Mouse (Mus musculus) megakaryocyte progenitor cell, adult 5-6 weeks (primary cell): ENCODE results near the gene Padi2. TPM values are rescaled to one million over a fixed set of nuclear protein-coding genes. Genes with fewer than 3 reads are reported as not detected.
A peak's percentile ranks its signal among the peaks of the same experiment; 100 is the strongest.

Source experiments
- ATAC-seq: replicated peaks from 2 replicates; pipeline ENCODE4 v1.8.0; 2016; ENCODE audit warnings: mild to moderate bottlenecking, moderate TSS enrichment, inconsistent platforms; ENCODE audit not compliant: poor library complexity
- total RNA-seq, 2 experiments: library from RNA; stranded (forward) in 1 of 2; stranded (reverse) in 1 of 2; fragments of 157-497, 149-512 nt in 1 of 2; fragments of 200-1000 nt in 1 of 2; gene quantifications; 2 replicates each; pipeline versions ENCODE4 v1.2.3 to v1.2.4; 2015 to 2017

The Padi2 gene
- 5.5 and 5.7 TPM in 2 replicates for total RNA-seq (2015)
- 4.8 and 5.0 TPM in 2 replicates for total RNA-seq (2017)

GRCm38 (mm10) chr4:140906076-140906826, at the start of gene Padi2:
Padi2 (plus strand) TSS chr4:140906344.
- peak; percentile 49 for ATAC-seq

DNA sequence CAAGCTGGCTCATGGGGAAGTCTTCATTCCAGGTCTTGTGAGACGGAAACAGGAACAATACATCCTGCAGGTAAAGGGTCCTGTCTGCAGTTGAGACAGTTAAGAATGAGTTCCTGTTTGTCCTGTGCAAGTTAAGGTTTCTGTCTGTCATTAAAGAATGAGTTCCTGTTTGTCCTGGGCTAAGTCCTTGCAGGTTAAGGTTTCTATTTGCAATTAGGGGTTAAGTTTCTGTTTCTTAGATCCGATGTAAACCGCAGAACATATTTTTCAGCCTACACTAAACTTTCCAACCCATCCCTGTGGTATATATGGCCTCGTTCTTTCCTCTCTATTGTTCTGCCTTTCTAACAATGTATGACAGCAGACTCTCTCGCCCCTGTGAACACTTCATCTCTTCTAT, 49.1 kb upstream of the Padi2 start:
- ATAC-seq: 0 out of 2 replicates have a peak, but pooled peaks have one; percentile 1

GRCm38 (mm10) chr4:140857813-140858212, 48.3 kb upstream of the Padi2 start:
- ATAC-seq: no peak

DNA sequence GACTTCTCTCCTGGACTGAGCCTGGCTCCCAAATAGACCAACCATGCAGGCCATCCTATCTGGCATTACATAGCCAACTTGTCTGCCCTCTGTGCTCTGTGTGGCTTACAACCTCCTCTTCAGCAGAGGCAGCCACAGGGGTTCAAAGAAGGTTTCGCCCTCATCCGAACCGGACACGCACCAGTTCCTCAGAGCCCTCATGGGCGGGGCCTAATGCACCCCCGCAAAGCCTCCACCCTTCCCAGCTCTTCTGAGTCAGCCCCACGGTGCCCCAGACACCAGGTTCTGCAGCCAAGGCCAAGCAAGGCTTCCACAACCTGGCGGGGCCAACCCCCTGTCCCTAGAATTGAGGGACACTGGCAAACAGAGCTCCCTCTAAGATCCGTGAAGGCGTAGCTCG, 46.9 kb upstream of the Padi2 start:
- ATAC-seq: no peak

DNA sequence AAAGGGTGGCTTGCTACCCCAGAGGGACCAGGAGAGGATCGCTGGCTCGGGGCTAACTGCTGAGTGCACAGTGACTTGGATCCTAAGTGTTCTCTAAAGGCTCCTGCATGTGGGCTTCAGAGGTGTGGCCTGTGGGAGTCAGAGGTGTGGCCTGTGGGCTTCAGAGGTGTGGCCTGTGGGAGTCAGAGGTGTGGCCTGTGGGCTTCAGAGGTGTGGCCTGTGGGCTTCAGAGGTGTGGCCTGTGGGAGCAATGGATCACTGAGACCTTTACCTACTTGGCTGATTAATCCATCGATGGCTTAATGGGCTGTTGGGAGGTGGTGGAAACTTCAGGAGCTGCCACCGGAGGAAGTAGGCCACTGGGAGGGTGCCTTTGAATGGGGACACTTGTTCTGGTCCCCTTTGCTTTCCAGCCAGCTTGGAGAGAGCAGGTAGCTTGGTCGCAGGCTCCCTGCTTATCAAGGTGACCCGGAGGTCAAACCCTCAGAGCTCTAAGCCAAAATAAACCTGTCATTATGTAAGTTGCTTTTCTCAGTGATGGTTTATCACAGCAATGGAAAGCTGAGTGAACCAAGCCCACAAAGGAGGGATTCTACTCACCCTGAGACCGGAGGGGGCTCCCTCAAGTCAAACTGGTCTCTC, 45.9 kb upstream of the Padi2 start:
- peak; percentile 83 for ATAC-seq

- peak; percentile 33 for ATAC-seq
These were observed 45.4 kb upstream of the Padi2 start for GRCm38 (mm10) chr4:140860767-140861147.

DNA sequence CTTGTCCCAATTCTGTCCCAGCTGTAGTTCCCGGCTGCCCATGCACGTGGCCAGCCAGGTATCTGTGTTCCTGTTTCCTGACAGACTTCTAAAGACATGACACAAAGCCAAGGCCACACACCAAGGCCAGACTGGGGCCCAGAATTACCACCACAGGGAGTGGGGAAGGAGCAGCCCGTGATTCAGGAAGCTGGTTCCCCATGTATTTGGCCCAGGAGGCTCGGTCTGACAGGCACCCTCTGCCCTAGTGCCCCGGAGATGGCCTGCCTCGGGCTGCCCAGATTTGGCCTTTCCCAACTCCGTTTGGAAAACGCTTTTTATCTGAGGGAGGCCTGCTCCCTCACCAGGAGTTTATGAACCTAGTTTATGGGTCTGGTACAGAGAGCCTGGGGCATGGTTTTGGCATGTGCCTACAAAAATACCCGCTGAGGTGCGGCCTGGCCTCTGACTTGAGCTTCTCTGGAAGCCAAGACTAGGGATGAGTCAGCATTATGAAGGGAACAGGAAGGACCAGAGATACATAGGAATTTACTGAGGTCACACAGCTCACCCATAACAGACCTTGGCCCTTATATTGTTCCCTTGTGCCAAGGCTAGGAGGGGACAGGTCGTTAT, 44.0 kb upstream of the Padi2 start:
- ATAC-seq: no peak

DNA sequence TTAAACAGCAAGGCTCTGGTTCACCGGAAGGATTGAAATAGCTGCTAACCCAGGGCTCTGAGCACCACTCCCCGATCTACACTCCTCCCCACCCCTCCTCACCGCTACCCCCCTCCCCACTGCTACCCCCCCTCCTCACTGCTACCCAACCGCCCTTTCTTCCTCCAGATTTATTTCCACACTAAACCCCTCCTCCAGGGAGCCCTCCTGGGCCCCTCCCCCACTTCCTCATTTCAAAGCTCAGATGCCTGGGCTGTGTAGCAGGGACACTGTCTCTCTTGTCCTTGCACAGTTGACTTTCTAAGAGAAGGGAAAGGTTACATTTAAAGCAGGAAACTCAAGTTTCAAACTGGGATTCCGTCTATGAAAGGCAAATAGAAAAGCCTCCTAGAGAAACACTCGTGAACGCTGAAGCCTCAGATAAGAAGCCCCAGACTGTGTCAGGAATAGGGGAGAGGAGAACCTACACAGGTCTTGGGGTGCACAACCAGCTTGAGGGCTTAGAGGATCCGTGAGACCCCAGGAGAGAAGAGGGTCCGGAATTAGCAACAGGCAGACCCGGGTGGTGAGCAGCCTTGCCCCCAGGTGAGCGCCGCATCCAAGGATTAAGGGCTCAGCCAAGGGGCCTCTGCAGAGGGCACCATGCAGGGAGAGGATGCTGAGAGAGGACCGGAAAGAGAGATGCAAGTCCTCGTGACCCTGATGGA, 37.5 kb upstream of the Padi2 start:
- peak; percentile 71 for ATAC-seq

GRCm38 (mm10) chr4:140869945-140870344, 36.2 kb upstream of the Padi2 start:
- ATAC-seq: no peak

- no peak for ATAC-seq
These were observed 35.3 kb upstream of the Padi2 start for GRCm38 (mm10) chr4:140870876-140871275.

DNA sequence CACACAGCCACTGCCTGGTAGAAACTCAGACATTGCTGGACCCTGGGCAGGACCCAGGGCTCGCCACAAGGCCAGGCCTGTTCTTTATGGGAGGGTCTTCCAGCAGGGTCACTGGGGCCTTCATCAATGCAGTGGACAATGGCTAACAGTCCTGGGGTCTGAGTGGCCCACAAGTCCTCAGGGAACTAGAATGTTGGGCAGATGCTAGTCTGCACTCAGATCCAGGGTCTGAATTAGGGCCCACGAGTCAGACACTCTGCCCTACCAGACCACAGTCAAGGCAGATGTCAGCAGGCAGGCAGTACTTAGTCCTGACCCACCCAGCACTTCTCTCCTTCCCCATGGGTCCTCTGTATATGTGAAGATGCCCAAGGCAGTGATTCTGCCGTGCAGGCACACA, 34.8 kb upstream of the Padi2 start:
- ATAC-seq: no peak

DNA sequence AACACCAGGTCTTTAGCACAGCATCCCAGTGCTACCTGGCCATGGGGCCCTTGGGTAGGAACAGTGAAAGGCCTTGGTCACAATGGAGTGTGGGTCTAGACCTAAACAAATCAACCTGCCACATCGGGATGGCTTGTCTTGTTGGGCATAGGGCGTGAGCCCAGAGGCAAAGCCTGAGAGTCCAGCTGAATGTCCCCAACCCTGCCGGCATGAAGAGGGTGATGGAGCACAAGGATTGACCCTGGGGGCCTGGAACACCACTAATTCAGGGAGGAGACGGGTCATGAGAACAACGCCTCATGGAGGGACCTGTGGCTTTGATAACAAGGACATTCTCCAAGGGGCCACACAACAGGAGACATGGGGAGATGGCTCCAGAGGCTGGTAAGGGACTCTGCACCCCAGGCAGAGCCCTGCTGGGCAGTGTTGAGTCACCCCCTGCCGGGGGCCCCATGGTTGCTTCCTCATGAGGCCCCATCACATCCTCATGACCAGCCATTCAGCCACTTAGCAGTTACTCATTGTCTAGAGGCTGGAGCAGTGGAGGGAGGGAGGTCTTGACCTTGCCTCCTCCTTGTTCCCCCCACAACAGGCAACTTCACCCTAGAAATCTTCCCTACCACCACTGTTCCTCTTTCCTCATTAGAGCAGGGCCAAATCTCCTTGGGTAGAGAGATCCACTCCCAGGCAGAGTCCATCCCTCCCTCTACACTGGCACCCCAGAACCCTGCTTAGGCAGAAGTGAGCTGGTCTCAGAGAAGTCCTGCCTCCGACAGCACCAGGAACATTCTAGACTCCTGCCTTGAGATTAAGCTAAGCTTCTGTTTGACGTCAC, 34.1 kb upstream of the Padi2 start:
- ATAC-seq: peak; percentile 63

GRCm38 (mm10) chr4:140872686-140872992, 33.5 kb upstream of the Padi2 start:
- ATAC-seq: no peak

GRCm38 (mm10) chr4:140873011-140873410, 33.1 kb upstream of the Padi2 start:
- no peak for ATAC-seq

DNA sequence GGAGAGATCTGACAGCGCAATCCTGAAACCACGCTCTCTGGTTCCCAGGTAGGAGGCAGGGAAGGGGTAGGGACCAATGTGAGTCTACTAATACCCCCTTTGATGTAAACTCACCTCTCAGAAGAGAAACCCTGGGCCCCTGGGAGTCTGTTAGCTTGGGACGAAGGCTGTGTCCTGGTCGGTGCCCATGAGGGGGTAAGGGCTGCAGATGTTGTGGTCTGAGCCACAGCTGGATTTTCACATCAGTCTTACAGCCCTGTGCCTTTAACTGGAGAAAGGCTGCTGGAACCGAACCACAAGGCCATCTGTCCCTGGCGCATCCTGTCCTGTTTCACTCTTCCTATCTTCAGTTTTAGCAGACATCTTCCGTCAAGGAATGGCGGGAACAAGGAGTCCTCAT, 30.0 kb upstream of the Padi2 start:
- ATAC-seq: no peak

DNA sequence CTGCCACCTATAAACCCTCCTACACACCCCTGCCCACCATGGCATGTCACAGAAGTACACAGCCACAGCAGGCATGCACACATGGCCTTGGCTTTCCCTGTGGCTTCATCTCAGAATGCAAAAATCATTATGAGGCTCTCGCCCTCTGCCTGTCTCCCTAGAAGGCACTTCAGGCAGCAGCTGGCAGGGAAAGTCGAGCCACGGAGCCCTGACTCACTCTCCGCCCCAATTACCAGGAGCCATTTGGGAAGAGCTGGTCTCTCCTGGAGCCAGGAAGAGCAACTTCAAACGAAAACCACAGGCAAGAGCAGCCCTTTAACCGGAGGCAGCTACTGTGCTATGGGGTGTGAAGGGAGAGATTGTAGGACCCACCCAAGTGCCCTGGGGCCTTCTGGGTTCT, 29.5 kb upstream of the Padi2 start:
- ATAC-seq: no peak

- ATAC-seq: no peak
These were observed 28.7 kb upstream of the Padi2 start for GRCm38 (mm10) chr4:140877441-140877840.

GRCm38 (mm10) chr4:140878655-140879054, 27.5 kb upstream of the Padi2 start:
- ATAC-seq: no peak

DNA sequence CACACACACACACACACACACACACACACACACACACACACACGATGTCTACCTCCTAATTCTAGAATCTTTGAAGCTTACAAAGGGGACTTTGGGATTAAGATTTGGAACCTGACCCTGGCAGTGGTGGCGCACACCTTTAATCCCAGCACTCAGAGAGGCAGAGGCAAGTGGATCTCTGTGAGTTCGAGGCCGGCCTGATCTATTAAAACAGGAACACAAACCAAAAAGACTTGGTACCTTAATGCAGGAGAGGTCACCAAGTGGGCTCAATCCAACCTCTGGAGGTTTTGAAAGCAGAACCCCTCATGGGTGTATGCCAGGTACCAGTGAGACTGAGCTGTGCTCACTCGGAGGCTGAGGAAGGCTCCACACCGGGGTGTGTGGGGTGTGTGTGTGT, 27.0 kb upstream of the Padi2 start:
- ATAC-seq: no peak

DNA sequence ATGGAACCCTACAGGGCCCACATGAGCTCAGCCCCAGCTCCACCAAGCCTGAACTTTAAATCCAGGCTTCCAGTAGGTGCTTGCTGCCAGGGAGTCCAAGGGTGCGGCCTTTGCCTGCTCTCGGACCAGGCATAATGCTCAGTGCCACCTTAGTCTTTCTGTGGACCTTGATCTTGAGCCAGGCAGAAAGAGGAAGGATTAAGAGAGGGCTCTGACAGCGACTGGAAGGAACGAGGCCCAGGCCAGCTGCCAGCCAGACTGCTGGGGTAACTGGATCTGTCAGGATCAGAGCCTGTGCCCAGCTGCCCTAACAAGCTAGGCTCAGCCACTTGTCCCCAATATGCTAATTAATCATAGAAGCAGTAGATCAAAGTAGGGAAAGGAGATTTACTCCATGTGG, 26.4 kb upstream of the Padi2 start:
- ATAC-seq: peak; percentile 54

DNA sequence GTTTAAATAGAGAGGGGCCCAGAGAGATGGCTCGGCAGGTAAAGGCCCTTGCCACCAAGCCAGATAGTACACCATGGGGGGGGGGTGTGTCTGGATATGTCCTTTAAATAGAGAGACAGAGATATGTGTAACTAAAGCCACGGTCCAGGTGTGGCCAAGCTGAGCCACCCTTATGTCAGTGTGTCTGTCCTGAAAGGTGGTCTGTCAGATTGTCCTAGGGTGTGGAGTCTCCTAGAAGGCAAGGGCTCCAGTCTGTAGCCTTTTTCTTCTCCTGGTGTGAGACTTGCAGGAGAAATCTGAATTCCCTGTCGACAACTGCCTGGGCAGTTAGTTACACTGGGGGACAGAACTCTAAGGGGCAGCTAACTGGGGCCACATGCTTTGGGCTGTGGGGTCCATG, 25.9 kb upstream of the Padi2 start:
- ATAC-seq: no peak
